Mouse (Mus musculus) regulatory T cell (primary cell): ENCODE data around the gene Akap8l.

ENCODE experiments used
- in situ Hi-C: fragments of 300-600 bp; cut with MboI, MseI; formaldehyde crosslinking; loops from one replicate; pipeline ENCODE4 v1.15.1; 2025; ENCODE audit warnings: high pct_unique_total_duplicates

Gene Akap8l

DNA sequence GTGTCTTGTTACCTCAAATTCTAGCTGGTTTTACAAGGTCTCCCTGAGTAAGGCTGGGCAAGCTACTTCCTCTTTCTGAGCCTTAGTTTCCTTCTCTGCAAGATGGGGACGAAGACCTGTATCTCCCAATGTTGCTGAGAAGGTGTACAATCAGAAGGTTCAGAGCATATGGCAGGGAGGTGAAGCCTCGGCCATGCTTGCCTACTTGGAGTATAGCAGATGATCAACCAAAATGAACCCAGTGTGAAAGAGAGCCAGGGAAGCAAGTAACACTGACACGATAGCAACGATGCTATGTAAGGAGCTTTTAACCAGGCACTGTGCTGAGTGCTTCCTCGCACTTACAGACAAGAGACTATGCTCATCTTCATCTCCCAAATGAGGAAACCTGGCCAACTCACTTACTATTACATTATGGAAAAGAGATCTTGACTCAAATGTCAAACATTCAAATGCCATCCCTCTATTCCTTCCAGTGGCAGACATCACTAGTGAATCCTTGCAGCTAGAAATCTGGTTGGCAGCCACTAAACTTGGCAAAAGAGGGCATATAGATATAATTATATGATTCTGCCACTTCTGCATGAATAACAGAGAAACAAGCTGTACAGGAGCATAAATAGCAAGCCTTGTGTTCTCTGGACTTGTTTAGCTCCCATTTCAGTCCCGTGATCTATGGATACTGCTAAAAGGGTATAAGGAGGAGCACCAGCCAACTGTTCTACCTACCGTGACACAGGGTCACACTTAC is 8.0 kb upstream of the Akap8l start:
- in situ Hi-C loops: no loop called here

DNA sequence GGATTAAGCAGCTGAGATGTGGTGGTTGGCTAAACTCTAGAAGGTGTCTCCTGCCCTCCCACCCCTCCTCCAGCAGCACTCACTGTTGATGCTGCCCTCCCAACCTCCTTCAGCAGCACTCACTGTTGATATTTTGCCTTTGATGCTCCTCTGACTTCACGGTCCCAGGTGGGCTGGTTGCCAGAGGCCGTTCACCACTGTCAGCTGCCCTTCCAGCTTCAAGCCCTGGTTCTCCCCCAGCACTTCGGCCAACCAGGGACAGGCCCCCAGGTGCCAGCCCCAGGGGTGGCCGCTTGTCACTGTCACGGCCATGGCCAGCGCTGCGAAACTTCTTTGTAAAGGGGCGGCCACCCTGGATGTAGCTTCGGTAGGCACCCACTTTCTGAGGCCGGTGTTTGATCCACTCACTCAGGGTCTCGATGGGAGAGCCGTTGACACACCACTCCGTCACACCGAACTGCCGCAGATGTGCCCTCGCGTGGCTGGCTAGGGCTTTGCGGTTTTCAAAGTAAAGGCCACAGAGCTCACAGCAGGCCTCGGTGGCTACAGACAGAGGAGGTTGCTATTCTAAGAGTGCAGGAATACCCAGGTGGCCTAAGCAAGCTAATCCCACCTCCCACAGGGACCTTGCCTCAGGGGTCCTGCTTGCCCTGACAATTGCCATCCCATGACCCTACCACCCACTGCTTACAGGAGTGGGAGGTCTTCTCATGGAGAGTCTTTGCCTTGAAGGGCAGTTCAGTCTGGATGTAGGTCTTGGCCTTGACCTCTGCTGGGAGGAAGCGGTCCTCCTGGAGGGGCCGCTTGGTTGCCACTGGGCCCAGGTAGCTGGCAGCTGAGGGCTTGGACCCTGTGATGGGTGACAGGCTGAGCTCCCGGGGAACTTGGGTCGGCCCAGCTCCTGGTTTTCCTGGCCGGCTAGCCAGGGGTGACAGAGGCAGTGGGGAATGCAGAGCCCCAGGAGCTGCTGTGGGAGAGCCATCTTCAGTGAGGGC is 6.7 kb upstream of the Akap8l start:
- in situ Hi-C loops: no loop called here

DNA sequence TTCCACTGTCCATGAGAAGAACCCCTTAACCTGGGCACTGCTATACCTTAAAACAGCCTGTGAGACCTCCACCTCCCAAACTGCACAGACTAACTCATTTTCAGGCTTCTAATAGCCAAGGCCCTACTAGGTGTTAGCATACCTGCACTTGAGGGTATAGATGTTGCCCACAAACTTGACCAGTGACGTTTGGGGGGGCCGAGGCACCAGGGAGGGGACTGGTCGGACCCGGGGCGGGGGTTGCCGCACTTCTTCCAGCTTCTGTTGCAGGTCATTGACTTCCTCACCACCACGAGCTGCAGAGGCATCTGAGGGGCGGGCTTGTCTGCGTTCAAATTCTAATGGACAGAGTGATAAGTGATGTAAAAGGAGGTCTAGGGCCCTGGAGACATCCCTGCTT is 5.9 kb upstream of the Akap8l start:
- in situ Hi-C loops: no loop called here

DNA sequence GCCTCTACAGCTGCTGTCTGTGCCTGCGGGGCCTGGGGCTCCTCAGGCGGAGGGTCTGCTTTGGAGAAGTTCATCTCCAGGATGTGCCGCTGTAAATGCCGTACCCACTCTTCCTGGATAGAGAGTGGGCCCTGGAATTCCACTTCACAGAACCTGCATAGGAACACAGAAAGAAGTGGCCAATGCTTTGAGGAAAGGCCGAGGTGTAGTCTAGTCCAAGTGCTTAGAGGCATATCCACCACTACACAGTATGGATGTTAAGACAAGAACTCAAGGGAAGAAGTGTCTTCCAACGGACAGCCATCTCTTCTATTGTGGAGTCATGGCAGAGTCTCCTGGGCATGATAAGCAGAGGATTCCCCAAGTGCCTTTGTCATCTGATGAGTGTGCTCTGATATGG is 4.6 kb upstream of the Akap8l start:
- in situ Hi-C loops: no loop called here

DNA sequence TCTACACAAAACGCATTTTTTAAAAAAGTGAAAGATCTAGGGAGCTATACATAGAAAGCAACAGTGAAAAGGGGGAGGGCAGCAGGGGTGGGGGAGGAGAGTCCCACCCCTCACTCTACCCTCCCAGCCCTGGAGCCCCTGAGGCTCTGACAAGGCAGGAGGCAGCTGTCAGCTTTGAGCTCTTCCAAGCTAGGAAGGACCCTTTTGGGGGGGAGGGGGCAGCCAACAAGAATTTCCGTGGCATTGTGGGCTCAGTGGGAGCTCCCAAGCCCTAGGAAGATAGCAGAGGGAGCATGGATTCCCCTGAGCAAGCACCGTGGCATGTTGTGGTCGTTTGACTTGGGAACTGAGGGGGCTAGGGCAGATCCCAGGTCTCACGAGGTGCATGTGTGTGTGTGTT is 3.8 kb upstream of the Akap8l start:
- in situ Hi-C loops: loop anchor here (5.0 kb wide), 1 partner anchor 48 kb away; the partner anchor contains the start of gene Rasal3

DNA sequence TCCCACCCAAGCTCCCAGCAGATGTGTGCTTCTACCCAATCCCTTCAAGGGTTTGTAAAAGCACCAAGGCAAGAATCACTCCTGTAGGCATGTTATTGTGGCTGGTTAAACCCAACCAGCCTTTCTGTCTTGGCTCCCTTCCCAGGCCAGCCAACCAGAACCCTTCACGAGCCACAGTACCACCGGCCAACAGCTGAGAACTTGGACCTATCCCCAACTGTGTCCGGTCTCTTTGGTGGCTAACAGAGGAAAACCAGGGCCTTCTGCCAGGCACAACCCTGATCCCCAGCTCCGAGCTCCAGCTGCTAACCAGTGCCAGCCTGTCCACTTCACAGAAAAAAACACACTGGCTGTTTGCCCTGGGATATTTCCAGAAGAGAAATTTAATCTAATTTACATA is 3.3 kb upstream of the Akap8l start:
- in situ Hi-C loops: loop anchor here (5.0 kb wide), 1 partner anchor 49 kb away; the partner anchor contains the start of gene Rasal3

DNA sequence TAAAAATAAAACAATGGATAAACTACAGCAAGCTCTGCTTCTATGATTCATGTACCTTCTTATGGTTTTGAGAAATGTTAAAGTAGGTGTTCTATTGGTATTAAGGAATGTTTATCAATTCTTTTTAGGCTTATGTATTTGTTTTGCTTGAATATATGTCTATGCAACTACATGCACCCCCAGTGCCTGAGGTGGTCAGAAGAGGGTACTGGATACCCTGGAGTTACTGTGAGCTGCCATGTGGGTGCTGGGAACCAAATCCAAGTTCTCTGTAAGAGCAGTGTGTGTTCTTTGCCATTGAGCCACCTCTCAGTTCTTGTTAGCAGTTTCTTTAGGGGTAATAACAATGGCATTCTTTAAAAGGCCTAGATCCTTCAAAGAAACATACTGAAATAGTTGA is 1.3 kb upstream of the Akap8l start:
- in situ Hi-C loops: loop anchor here (5.0 kb wide), 1 partner anchor 51 kb away; the partner anchor contains the start of gene Rasal3

DNA sequence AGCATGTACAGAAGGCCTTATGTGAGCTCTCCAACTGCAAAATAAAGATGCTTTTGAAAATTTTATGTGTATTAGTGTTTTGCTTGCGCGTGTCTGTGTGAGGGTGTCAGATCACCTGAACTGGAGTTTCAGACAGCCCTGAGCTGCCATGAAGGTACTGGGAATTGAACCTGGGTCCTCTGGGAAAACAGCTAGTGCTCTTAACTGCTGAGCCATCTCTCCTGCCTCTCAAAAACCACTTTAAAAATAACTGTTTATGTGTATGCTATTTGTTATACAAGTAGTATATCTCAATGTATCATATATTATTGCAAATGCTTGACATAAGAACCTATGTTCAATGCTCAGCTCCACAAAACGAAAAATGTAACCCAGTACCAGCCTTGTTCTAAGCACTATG is 862 bp upstream of the Akap8l start:
- in situ Hi-C loops: loop anchor here (5.0 kb wide), 1 partner anchor 51 kb away; the partner anchor contains the start of gene Rasal3

DNA sequence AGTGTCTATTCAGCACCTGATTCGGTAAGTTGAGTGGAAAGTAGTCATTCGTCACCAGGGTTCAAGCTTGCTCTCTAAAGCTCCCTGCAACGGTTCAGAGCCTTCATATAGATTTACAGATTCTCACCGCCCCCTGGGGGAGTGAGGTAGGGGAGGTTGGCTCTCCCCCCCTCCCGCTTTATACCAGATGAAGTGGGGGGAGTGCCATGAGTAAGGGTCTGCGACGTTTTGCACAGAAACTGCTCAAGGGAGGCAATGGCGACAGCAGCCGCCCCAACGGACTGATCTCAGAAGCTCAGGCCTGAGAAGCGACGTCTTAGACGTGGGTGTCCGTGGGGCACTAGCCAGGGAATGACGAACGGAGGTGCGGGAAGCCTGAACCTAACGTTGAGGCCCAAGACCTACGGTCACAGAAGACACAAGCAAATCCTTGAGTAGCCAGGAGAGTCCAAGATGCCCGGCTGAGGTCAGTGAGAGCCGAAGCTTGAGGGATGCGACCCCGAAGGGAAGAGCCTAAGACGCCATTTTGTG is 491 bp downstream of the Akap8l start:
- in situ Hi-C loops: loop anchor here (5.0 kb wide), 1 partner anchor 52 kb away; the partner anchor contains the start of gene Rasal3

DNA sequence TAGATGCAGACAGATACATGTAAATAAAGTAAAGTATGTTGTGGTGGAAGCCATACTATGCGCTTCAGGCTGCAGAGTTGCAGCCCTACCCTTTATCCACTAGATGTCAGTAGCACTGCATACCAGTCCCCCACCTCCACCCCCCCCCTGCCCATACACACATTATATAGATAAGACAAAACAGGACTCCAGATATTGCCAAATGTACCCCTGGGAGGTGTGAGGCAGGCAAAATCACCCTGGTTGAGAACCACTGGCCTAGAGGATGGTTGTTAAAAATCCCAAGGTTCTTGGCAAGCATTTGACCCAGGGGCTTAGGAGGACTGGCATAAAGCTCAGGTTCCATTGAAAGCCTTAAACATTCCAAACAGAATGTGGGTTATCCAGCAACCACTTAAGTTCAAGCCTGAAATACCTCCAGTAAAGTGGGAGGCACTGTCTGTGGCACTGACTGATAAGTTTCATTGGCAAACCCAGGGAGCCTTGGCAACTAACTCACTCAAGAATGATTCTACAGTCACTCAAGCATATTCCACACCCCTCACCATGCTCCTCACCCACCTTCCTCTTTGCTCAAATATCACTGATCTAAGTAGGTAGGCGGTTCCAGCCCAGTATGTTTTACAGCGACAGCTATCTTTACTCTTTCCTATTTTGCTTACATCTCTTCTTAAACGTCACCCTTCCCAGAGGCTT is 1.2 kb downstream of the Akap8l start:
- in situ Hi-C loops: no loop called here

DNA sequence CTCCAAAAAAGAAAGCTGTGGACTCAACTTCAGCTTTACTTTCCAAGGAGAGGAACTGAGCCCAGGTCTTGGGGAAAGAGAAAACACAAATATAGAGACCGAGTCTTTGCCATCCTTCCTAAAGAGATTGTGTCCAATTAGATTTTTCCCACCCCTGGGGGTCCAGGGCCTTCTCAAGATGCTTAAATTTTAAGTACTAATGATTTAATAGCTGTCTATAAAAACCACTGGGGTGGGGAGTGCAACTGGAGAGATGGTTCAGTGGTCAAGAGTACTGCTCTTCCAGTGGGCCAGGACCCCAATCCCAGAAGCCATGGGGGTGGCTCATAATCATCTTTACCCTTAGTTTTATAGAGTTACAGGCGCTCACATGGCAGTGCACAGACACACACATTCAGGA is 2.0 kb downstream of the Akap8l start:
- in situ Hi-C loops: no loop called here

DNA sequence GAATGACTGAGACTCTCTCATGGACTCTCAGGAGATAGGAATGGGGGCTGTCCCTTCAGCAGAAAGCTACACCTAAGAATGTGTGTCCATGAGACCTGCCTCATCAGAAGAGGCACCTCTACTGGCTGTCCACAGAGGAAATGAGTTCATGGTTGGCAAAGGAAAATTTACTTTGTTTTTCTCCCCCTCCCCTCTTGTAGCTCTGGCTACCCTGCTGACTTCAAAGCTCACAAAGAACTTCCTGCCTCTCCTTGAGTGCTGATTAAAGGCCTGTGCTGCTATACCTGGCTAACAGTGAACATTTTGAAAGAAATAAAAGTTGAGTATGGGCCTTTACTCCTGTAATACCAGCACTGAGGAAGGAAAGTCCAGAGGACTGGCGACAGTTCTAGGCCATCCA is 9.3 kb downstream of the Akap8l start:
- in situ Hi-C loops: loop anchor here (5.0 kb wide), 2 partner anchors 91 to 151 kb away; no protein-coding TSS in a partner anchor

DNA sequence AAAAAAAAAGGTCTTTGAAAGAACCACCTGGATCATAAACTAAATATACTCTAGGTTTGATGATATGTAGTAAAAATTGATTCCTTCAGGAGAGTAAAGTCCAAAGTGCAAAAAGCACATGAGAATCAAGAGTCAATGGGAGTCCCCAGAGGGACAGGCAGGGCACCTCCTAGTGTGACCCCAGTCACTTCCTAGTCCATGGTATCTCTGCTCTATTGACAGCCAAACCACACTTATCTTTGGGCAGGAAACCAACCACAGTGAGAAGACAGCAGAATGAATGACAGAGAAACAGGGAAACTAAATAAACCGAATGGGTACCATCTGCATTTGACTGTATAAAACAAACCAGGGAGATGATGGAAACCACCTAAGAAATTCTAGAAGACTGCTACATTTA is 10.3 kb downstream of the Akap8l start:
- in situ Hi-C loops: loop anchor here (5.0 kb wide), 2 partner anchors 92 to 152 kb away; no protein-coding TSS in a partner anchor

DNA sequence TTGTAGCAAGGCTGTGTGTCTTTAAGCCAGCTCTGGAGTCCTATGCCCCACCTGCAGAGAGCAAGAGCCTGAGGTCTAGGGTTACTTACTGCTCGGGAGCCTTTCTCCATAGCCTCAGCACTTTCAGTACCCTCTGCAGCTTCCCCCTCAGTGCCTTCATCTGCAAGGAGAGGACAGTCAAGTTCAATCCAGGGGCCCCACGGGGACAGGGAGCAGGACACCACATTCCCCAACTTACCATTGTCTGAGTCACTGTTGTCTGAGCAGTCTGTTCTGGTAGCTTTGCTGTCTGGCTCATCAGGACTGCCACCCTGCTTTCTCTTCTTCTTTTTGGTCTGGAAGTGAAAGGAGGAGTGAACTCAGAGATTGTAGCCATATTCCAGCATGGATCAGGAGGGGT is 14.5 kb downstream of the Akap8l start:
- in situ Hi-C loops: no loop called here

DNA sequence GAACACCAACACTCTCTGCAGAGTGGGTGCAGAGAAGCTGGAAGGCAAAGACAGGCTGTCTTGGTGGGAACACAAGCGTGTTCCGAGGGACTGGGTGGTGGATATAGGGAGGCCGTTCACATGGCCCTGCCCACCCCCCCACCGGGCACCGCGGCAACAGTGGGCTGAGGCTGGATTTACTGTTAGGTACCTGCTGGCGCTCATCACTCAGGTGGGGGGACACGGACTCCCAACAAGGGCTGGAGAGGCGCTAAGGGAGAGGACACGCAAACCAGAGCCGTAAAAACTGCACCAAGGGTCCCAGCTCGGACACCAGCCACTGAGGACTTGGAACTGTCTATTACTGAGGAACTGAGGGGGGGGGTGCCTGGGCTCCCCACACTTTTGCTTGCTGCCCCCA is 15.5 kb downstream of the Akap8l start:
- in situ Hi-C loops: no loop called here

DNA sequence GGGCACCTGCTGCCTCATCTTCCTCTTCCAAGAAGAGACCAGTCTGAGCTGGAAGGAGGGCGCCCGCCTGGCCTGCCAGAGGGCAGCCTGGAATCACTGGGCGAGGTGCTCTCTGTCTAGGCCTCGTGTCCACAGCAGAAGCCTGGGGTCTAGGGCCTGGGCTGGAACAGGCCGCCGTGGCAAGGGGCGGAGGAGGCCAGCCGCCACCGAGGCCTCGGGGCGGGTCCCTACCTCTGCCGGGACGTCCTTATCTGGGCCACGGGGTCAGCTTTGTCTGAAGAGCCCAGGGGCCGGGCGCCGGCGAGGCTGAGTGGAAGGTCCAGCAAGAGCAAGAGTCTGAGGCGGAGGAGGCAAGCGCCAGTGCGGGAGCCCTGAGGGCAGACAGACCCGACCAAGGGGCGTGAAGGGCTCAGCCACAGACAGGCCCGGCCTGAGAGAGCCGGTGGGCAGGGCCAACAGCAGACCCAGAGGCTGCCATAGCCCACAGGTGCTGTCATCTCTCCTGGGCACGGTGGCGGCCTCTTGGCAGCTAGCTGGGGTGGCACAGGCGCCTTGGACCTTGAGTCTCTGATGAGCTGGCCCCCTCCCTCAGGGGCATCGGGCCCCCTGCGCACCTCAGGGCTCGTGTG is 16.6 kb downstream of the Akap8l start:
- in situ Hi-C loops: no loop called here

DNA sequence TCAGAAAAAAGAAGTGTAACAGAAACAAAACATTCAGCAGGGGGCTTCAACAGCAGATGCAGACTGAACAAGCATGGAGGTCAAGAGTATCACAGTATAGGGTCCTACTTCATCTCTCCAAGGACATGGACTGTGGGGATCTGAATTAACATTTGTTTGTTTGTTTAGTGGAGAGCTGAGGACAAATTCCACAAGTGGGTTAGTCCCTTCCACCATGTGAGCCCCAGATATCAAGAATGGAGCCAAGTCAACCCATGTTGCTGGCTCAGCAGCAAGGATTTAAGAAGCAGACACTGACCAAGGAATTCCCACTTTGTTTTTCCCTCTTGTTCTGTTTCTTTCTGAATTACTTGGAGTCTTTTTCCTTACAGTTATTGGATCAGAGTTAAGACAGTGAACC is 22.9 kb downstream of the Akap8l start:
- in situ Hi-C loops: no loop called here

DNA sequence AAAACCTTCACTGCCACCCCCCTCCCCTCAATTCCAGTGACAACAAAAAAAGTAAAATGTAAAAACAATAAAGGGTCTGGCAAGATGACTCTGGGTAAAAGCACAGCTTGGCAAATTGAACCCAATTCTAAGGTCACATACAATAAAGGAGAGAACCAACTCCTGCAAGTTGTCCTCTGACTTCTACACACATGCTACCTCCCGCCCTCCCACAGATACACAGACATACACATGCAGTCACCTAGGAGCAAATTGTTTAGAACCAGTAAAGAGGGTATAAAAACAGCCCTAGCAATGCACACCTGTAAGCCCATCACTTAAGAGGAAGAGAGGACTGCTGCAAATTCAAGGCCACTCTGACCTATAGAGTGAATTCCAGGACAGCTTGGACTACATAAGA is 27.6 kb downstream of the Akap8l start:
- in situ Hi-C loops: no loop called here

DNA sequence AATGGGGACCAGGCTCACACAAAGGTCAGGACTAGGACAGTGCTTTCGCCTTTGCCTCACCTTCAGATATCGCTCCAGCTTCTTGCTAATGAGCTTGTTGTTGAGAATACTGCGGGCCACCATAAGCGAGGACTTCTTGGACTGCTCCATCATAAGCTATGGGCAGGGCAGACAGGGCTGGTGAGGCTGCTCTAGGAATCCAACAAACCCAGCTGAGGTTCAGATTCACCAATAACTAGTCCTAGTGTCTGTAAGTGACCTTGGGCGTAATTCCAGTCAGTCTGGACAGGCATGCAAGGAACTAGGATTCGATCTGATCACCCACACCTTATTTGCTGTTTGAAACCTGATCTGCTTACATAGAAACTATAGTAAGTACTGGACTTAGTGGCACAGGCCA is 28.6 kb downstream of the Akap8l start:
- in situ Hi-C loops: no loop called here

DNA sequence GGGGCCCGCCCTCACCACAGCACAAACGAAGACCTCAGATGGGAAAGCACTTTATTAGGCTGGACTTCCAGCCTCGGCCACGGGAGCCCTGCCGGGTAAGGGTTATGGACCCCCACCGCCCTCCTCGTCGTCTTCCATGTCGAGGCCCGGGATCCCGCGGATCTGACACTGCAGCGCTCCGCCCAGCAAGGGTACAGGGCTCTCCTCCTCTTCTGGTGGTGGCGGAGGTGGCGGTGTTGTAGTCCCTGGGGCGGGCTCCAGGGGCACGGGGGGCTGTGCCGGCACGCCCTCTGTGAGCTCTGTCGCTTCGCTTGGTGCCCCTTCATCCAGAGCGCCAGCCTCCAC is 29.0 kb downstream of the Akap8l start:
- in situ Hi-C loops: no loop called here
